Mouse (Mus musculus) midbrain, embryonic 14.5 days (tissue): ENCODE measurements at regions not wholly inside any gene's neighbourhood (a gene's known extent, or its start where the extent isn't known, plus 50 kb on each side); places are given as distances from the start of the nearest gene placed in this dataset.

Source experiments
- ATAC-seq: fragments of 200-750 bp; cut with Nextera tagmentation; 2 replicates; pipeline ENCODE4 v1.8.0; 2017; ENCODE audit warnings: moderate number of reproducible peaks, moderate library complexity; ENCODE audit not compliant: low FRiP score, low TSS enrichment
- DNase-seq: peaks from one replicate; pipeline ENCODE4 v3.0.0-alpha.2; 2015
- H3K27ac ChIP-seq: fragments of 300-500 bp; sonication (generic); replicated peaks from 2 replicates; pipeline ENCODE4 v1.5.1; 2014; ENCODE audit warnings: mild to moderate bottlenecking, low read depth, low read length, moderate library complexity
- H3K27me3 ChIP-seq: fragments of 300-500 bp; sonication (generic); 2 replicates; pipeline ENCODE4 v1.6.1; 2014; ENCODE audit warnings: low read length, control low read depth, mixed read lengths; ENCODE audit not compliant: control insufficient read depth, insufficient read depth
- H3K36me3 ChIP-seq: fragments of 300-500 bp; sonication (generic); 2 replicates; pipeline ENCODE4 v1.6.1; 2014; ENCODE audit warnings: low read length, control low read depth; ENCODE audit not compliant: control insufficient read depth, insufficient read depth
- H3K4me1 ChIP-seq: fragments of 300-500 bp; sonication (generic); 2 replicates; pipeline ENCODE4 v1.6.1; 2014; ENCODE audit warnings: mild to moderate bottlenecking, antibody characterized with exemption, low read length, control low read depth; ENCODE audit not compliant: control insufficient read depth, insufficient read depth
- H3K4me2 ChIP-seq: fragments of 300-500 bp; sonication (generic); 2 replicates; pipeline ENCODE4 v1.6.1; 2014; ENCODE audit warnings: mild to moderate bottlenecking, low read length, moderate library complexity
- H3K4me3 ChIP-seq: fragments of 300-500 bp; sonication (generic); replicated peaks from 2 replicates; pipeline ENCODE4 v1.5.1; 2014; ENCODE audit warnings: low read depth, low read length
- H3K9ac ChIP-seq: fragments of 300-500 bp; sonication (generic); replicated peaks from 2 replicates; pipeline ENCODE4 v1.6.1; 2014; ENCODE audit warnings: mild to moderate bottlenecking, low read length, moderate library complexity
- H3K9me3 ChIP-seq: fragments of 300-500 bp; sonication (generic); 2 replicates; pipeline ENCODE4 v1.6.1; 2016; ENCODE audit warnings: low read length, control low read depth, mixed read lengths; ENCODE audit not compliant: control insufficient read depth
- WGBS: fragments of 180-500 bp; shearing (Covaris S2); extraction: QIAGEN DNeasy Blood & Tissue Kit; methylation state at CpG from one replicate; pipeline ENCODE4 v1.1.7; 2014; 5-methylcytosine and 5-hydroxymethylcytosine counted together

GRCm38 (mm10) chr2:137654296-137654695 lies 537.9 kb upstream of the Jag1 start:
- WGBS = 92% methylated on average over 3 of the region's 3 CpGs
- H3K4me3 ChIP-seq = no peak overlapping the region
- H3K9me3 ChIP-seq = peaks cover 3% of the 10 kb centered on the region; the same call in 1 of the 2 replicates
- ATAC-seq (no peak), DNase-seq (no peak)
- no peaks in the 10 kb centered on the region for H3K36me3 ChIP-seq
- H3K27ac ChIP-seq = no peak overlapping the region
- no peaks in the 10 kb centered on the region for H3K27me3 ChIP-seq
- H3K4me1 ChIP-seq = 0 out of 2 replicates have a peak, but pooled peaks cover 3% of the 10 kb centered on the region
- H3K4me2 ChIP-seq = no peak overlapping the region
- H3K9ac ChIP-seq = no peak overlapping the region

- WGBS = 86% methylated on average over 2 of the region's 2 CpGs
These were observed 527.7 kb upstream of the Jag1 start for GRCm38 (mm10) chr2:137644160-137644559.

GRCm38 (mm10) chr2:137643269-137644055 lies 527.0 kb upstream of the Jag1 start:
- Histone ChIP-seq H3K36me3 (no peaks in the 10 kb centered on the region), H3K9me3 (no peaks in the 10 kb centered on the region), H3K4me1 (no peaks in the 10 kb centered on the region), H3K4me2 (no peak overlapping the region), H3K9ac (no peak overlapping the region), H3K27me3 (no peaks in the 10 kb centered on the region), H3K4me3 (no peak overlapping the region), H3K27ac (no peak overlapping the region)
- DNase-seq (no peak), ATAC-seq (no peak)
- WGBS = 86% methylated on average over 10 of the region's 10 CpGs

More at GRCm38 (mm10) chr2:137644160-137644559, 527.7 kb upstream of the Jag1 start:
- Histone ChIP-seq H3K36me3 (no peaks in the 10 kb centered on the region), H3K4me1 (no peaks in the 10 kb centered on the region), H3K27ac (no peak overlapping the region), H3K4me3 (no peak overlapping the region), H3K4me2 (no peak overlapping the region), H3K9ac (no peak overlapping the region), H3K9me3 (no peaks in the 10 kb centered on the region), H3K27me3 (no peaks in the 10 kb centered on the region)
- DNase-seq = no peak
- no peak for ATAC-seq

GRCm38 (mm10) chr2:137635019-137635621 lies 518.7 kb upstream of the Jag1 start:
- Histone ChIP-seq H3K36me3 (no peaks in the 10 kb centered on the region), H3K4me3 (no peak overlapping the region), H3K4me2 (no peak overlapping the region), H3K27me3 (no peaks in the 10 kb centered on the region), H3K9me3 (no peaks in the 10 kb centered on the region), H3K27ac (no peak overlapping the region), H3K4me1 (no peaks in the 10 kb centered on the region), H3K9ac (no peak overlapping the region)
- no peak for DNase-seq
- WGBS = 84% methylated on average over 4 of the region's 4 CpGs
- no peak for ATAC-seq

GRCm38 (mm10) chr2:137616637-137617036 lies 500.2 kb upstream of the Jag1 start:
- no peak overlapping the region for H3K27ac ChIP-seq
- 85% methylated on average over 3 of the region's 3 CpGs for WGBS
- no peaks in the 10 kb centered on the region for H3K36me3 ChIP-seq
- H3K4me2 ChIP-seq = no peak overlapping the region
- H3K9me3 ChIP-seq = no peaks in the 10 kb centered on the region
- DNase-seq (no peak), ATAC-seq (no peak)
- H3K9ac ChIP-seq = no peak overlapping the region
- H3K27me3 ChIP-seq = no peaks in the 10 kb centered on the region
- no peaks in the 10 kb centered on the region for H3K4me1 ChIP-seq
- no peak overlapping the region for H3K4me3 ChIP-seq

GRCm38 (mm10) chr2:137613791-137614190 lies 497.3 kb upstream of the Jag1 start:
- ATAC-seq (no peak), DNase-seq (no peak)
- Histone ChIP-seq H3K27ac (no peak overlapping the region), H3K4me1 (no peaks in the 10 kb centered on the region), H3K36me3 (no peaks in the 10 kb centered on the region), H3K4me3 (no peak overlapping the region), H3K27me3 (no peaks in the 10 kb centered on the region), H3K9me3 (no peaks in the 10 kb centered on the region), H3K4me2 (no peak overlapping the region), H3K9ac (no peak overlapping the region)
- 96% methylated on average over 2 of the region's 2 CpGs for WGBS

- no peak overlapping the region for H3K4me3 ChIP-seq
- DNase-seq = no peak
- no peaks in the 10 kb centered on the region for H3K4me1 ChIP-seq
- no peak for ATAC-seq
- no peaks in the 10 kb centered on the region for H3K36me3 ChIP-seq
- WGBS = 88% methylated on average over 6 of the region's 6 CpGs
- H3K4me2 ChIP-seq = no peak overlapping the region
- no peak overlapping the region for H3K9ac ChIP-seq
- H3K27ac ChIP-seq = no peak overlapping the region
- no peaks in the 10 kb centered on the region for H3K27me3 ChIP-seq
- no peaks in the 10 kb centered on the region for H3K9me3 ChIP-seq
These were observed 492.1 kb upstream of the Jag1 start for GRCm38 (mm10) chr2:137608506-137608905.

- no peak overlapping the region for H3K9ac ChIP-seq
- H3K4me2 ChIP-seq = no peak overlapping the region
- no peaks in the 10 kb centered on the region for H3K4me1 ChIP-seq
- DNase-seq (no peak), ATAC-seq (no peak)
- no peaks in the 10 kb centered on the region for H3K27me3 ChIP-seq
- H3K9me3 ChIP-seq = no peaks in the 10 kb centered on the region
- WGBS = 93% methylated on average over 7 of the region's 7 CpGs
- no peak overlapping the region for H3K4me3 ChIP-seq
- H3K36me3 ChIP-seq = no peaks in the 10 kb centered on the region
- no peak overlapping the region for H3K27ac ChIP-seq
These were observed 481.7 kb upstream of the Jag1 start for GRCm38 (mm10) chr2:137598136-137598535.

- H3K36me3 ChIP-seq = no peaks in the 10 kb centered on the region
- no peak overlapping the region for H3K9ac ChIP-seq
- no peak overlapping the region for H3K4me3 ChIP-seq
- H3K4me2 ChIP-seq = no peak overlapping the region
- no peaks in the 10 kb centered on the region for H3K9me3 ChIP-seq
- H3K27me3 ChIP-seq = no peaks in the 10 kb centered on the region
- H3K27ac ChIP-seq = no peak overlapping the region
- no peaks in the 10 kb centered on the region for H3K4me1 ChIP-seq
- DNase-seq (no peak), ATAC-seq (no peak)
- WGBS = 93% methylated on average over 4 of the region's 4 CpGs
These were observed 478.1 kb upstream of the Jag1 start for GRCm38 (mm10) chr2:137594509-137594908.
